Mouse (Mus musculus) lung, postnatal 36 days (tissue): Measurements from ENCODE around the gene Galnt12.

Experiments
- DNase-seq: peaks from one replicate; pipeline ENCODE4 v3.0.0; 2022; ENCODE audit warnings: mixed read lengths

Gene Galnt12

GRCm38 (mm10) chr4:47161103-47161755, 69.5 kb downstream of the Galnt12 start:
- DNase-seq: no peak

- DNase-seq: peak; percentile 26
Observed at GRCm38 (mm10) chr4:47161756-47162587, 70.3 kb downstream of the Galnt12 start.

DNA sequence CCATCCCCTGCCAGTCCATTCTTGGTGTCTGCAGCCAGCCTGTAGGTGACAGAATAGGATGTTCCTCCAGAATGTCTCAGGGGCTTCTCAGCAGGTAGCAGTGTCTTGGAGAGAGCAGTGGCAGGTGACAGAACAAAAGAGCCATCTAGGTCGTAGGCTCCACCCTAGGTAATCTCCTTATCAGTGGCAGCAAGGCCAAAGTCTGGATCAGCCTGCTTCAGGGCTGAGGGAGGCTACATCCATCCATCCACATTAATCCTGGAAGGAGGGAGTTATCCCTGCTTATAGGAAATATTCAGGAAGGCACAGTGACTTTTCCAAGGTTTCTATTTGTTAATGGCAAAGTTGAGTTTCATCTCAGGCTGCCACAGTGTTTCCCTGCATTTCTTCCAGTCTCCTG, 80.6 kb downstream of the Galnt12 start:
- DNase-seq: no peak
